Mouse (Mus musculus) cerebellum, postnatal 36 days (tissue): ENCODE results near the gene Colq.
A peak's percentile ranks its signal among the peaks of the same experiment; 100 is the strongest.

ENCODE experiments used
- DNase-seq, 2 experiments: peaks; one replicate each; pipeline ENCODE4 v3.0.0; 2021 to 2022; ENCODE audit warnings: mixed read lengths in 2 of 2

The Colq gene

GRCm38 (mm10) chr14:31521318-31521717, 69.8 kb downstream of the Colq start:
- DNase-seq = peak; percentile 30 to 31

- no peak for DNase-seq
These were observed 72.0 kb downstream of the Colq start for GRCm38 (mm10) chr14:31519165-31519564.

- no peak for DNase-seq
These were observed 75.2 kb downstream of the Colq start for GRCm38 (mm10) chr14:31515895-31516294.

- no peak for DNase-seq
These were observed 80.8 kb downstream of the Colq start for GRCm38 (mm10) chr14:31510322-31510721.

- DNase-seq = peak; percentile 43 to 50
These were observed 81.2 kb downstream of the Colq start for GRCm38 (mm10) chr14:31509911-31510310.

GRCm38 (mm10) chr14:31506456-31506855, 84.7 kb downstream of the Colq start:
- DNase-seq = peak; percentile 70 to 73

GRCm38 (mm10) chr14:31503406-31503805, 87.7 kb downstream of the Colq start:
- no peak for DNase-seq

- DNase-seq = no peak
These were observed 91.6 kb downstream of the Colq start for GRCm38 (mm10) chr14:31499526-31499925.

GRCm38 (mm10) chr14:31496241-31496646, 94.9 kb downstream of the Colq start:
- no peak for DNase-seq

GRCm38 (mm10) chr14:31495538-31495937, 95.6 kb downstream of the Colq start:
- no peak for DNase-seq

GRCm38 (mm10) chr14:31494975-31495455, 96.1 kb downstream of the Colq start, which contains the start of gene Mettl6:
TSS of gene Mettl6 (minus strand) at chr14:31495040.
- peak; percentile 88 to 90 for DNase-seq

- peak in 1 of 2 experiments; percentile 22 for DNase-seq
These were observed 96.7 kb downstream of the Colq start, which contains the start of gene Eaf1 for GRCm38 (mm10) chr14:31494349-31494974. TSS of gene Eaf1 (plus strand) at chr14:31494399.

- DNase-seq = no peak
These were observed 97.2 kb downstream of the Colq start for GRCm38 (mm10) chr14:31493901-31494300.

- DNase-seq = no peak
These were observed 103.1 kb downstream of the Colq start for GRCm38 (mm10) chr14:31488055-31488454.

- DNase-seq = no peak
These were observed 104.7 kb downstream of the Colq start for GRCm38 (mm10) chr14:31486465-31486864.

- DNase-seq = no peak
These were observed 108.7 kb downstream of the Colq start for GRCm38 (mm10) chr14:31482417-31482816.

- DNase-seq = no peak
These were observed 117.8 kb downstream of the Colq start for GRCm38 (mm10) chr14:31473297-31473696.
